In genomic region chr7:92897021-92897420, GRCm38 (mm10) we compare ENCODE assay signal across 10 mouse cellular contexts. TPM values are rescaled to one million over a fixed set of nuclear protein-coding genes. Genes with fewer than 3 reads are reported as not detected.
DNase-seq lines count a peak whose midpoint lies in the region; ATAC-seq and TF ChIP-seq lines count a peak whose summit lies in the region.
"Had no signal": no experiment of that assay in that cellular context is flagged by ENCODE, and none has a peak within 500 bp of the region (broad histone marks: within the 10 kb centered on the region; RNA-seq: fewer than 3 reads in every experiment).

No protein-coding gene starts in this region.

- ATAC-seq in kidney, postnatal 0 days (replicated peaks; ENCODE audit: low FRiP score, low read depth), result no peak
- no peak for ATAC-seq in forebrain, embryonic 14.5 days
- ATAC-seq in stomach, postnatal 0 days (ENCODE audit: low FRiP score, low TSS enrichment), result no peak

- peak; percentile 56 for DNase-seq in kidney, postnatal 0 days (ENCODE audit: low spot score)
- no peak for DNase-seq in kidney, adult 18-20 months
- DNase-seq in 416B (ENCODE audit: low read depth) (peak; percentile 56), MN1 (ENCODE audit: low spot score) (peak; percentile 57)
- DNase-seq in forebrain, embryonic 14.5 days (ENCODE audit: low spot score), result peak; percentile 37
- peak; percentile 24 for DNase-seq in stomach, postnatal 0 days (ENCODE audit: low spot score)
- no peak for DNase-seq in spleen, adult 12 weeks (ENCODE audit: low spot score)
- DNase-seq in urinary bladder, postnatal 14 days (ENCODE audit: low spot score), result no peak

- no peaks in the 10 kb centered on the region for H3K9me3 ChIP-seq in kidney, postnatal 0 days (replicated peaks; ENCODE audit: low read length)
- H3K9me3 ChIP-seq in forebrain, embryonic 14.5 days (replicated peaks; ENCODE audit: control insufficient read depth, low read length), result peaks cover 4% of the 10 kb centered on the region; the same call in 1 of the 2 replicates
- no peaks in the 10 kb centered on the region for H3K9me3 ChIP-seq in stomach, postnatal 0 days (ENCODE audit: control insufficient read depth, low read length)
- H3K9me3 ChIP-seq: lung, embryonic 15.5 days; stomach, embryonic 15.5 days had no signal

- TF ChIP-seq EP300 in stomach, postnatal 0 days (optimal IDR thresholded peaks at IDR 0.05), result no peak

- no peaks in the 10 kb centered on the region for H3K4me1 ChIP-seq in kidney, postnatal 0 days (replicated peaks; ENCODE audit: insufficient read depth, low read length)
- H3K4me1 ChIP-seq in forebrain, embryonic 14.5 days (ENCODE audit: control insufficient read depth, insufficient read depth, low read length), result no peaks in the 10 kb centered on the region
- no peaks in the 10 kb centered on the region for H3K4me1 ChIP-seq in stomach, postnatal 0 days (replicated peaks; ENCODE audit: control insufficient read depth, insufficient read depth)
- H3K4me1 ChIP-seq: lung, embryonic 15.5 days; stomach, embryonic 15.5 days had no signal

- H3K4me3 ChIP-seq in kidney, postnatal 0 days (replicated peaks; ENCODE audit: low read depth, low read length), result no peak overlapping the region
- H3K4me3 ChIP-seq in forebrain, embryonic 14.5 days (ENCODE audit: low read depth, low read length), result no peak overlapping the region
- H3K4me3 ChIP-seq in stomach, postnatal 0 days (ENCODE audit: low read depth, low read length), result no peak overlapping the region
- H3K4me3 ChIP-seq: lung, embryonic 15.5 days; stomach, embryonic 15.5 days had no signal

- H3K9ac ChIP-seq in kidney, postnatal 0 days (ENCODE audit: low read depth, low read length), result no peak overlapping the region
- H3K9ac ChIP-seq in forebrain, embryonic 14.5 days (ENCODE audit: low read length), result no peak overlapping the region
- H3K9ac ChIP-seq in stomach, postnatal 0 days (ENCODE audit: low read length), result no peak overlapping the region
- H3K9ac ChIP-seq: lung, embryonic 15.5 days; stomach, embryonic 15.5 days had no signal

- H3K4me2 ChIP-seq in kidney, postnatal 0 days (ENCODE audit: low read length), result no peak overlapping the region
- H3K4me2 ChIP-seq in forebrain, embryonic 14.5 days (ENCODE audit: low read length), result no peak overlapping the region
- H3K4me2 ChIP-seq in stomach, postnatal 0 days (replicated peaks; ENCODE audit: low read depth), result no peak overlapping the region
- H3K4me2 ChIP-seq: lung, embryonic 15.5 days; stomach, embryonic 15.5 days had no signal

- 50% methylated on average over 2 of the region's 2 CpGs for WGBS in kidney, postnatal 0 days
- WGBS in forebrain, embryonic 14.5 days, result 67% methylated on average over 2 of the region's 2 CpGs
- 51% methylated on average over 2 of the region's 2 CpGs for WGBS in stomach, postnatal 0 days

- no peaks in the 10 kb centered on the region for H3K36me3 ChIP-seq in kidney, postnatal 0 days (ENCODE audit: insufficient read depth, low read length)
- H3K36me3 ChIP-seq in forebrain, embryonic 14.5 days (ENCODE audit: control insufficient read depth, insufficient read depth, low read length), result no peaks in the 10 kb centered on the region
- H3K36me3 ChIP-seq in stomach, postnatal 0 days (ENCODE audit: control insufficient read depth, insufficient read depth, low read length), result no peaks in the 10 kb centered on the region
- H3K36me3 ChIP-seq: lung, embryonic 15.5 days; stomach, embryonic 15.5 days had no signal

- TF ChIP-seq CTCF in kidney, postnatal 0 days (IDR thresholded peaks at IDR 0.05; ENCODE audit: low read depth), result peak; percentile 66
- TF ChIP-seq CTCF in stomach, postnatal 0 days (IDR thresholded peaks at IDR 0.05; ENCODE audit: low read depth), result peak; percentile 75

- H3K27me3 ChIP-seq in kidney, postnatal 0 days (ENCODE audit: insufficient read depth, low read length), result no peaks in the 10 kb centered on the region
- no peaks in the 10 kb centered on the region for H3K27me3 ChIP-seq in forebrain, embryonic 14.5 days (replicated peaks; ENCODE audit: control insufficient read depth, insufficient read depth, low read length)
- H3K27me3 ChIP-seq in stomach, postnatal 0 days (ENCODE audit: control insufficient read depth, insufficient read depth, low read length), result no peaks in the 10 kb centered on the region
- H3K27me3 ChIP-seq: lung, embryonic 15.5 days; stomach, embryonic 15.5 days had no signal

- no peak overlapping the region for H3K27ac ChIP-seq in kidney, postnatal 0 days
- no peak overlapping the region for H3K27ac ChIP-seq in forebrain, embryonic 14.5 days (ENCODE audit: low read depth, low read length)
- H3K27ac ChIP-seq in stomach, postnatal 0 days (replicated peaks), result no peak overlapping the region
- H3K27ac ChIP-seq: lung, embryonic 15.5 days; stomach, embryonic 15.5 days had no signal

RNA-seq across cellular contexts. Expression of gene Prcp, which starts 22.8 kb away (rescaled TPM):
- 21.9 and 24.6 TPM in 2 replicates for polyA plus RNA-seq in kidney, postnatal 0 days (2015; fragmentation: Nextera tagmentation; extraction: Ambion mirVana)
- polyA plus RNA-seq in forebrain, embryonic 14.5 days (2014; fragmentation: Nextera tagmentation; extraction: Ambion mirVana), result 14.5 and 17.0 TPM in 2 replicates
- 14.5 and 14.7 TPM in 2 replicates for polyA plus RNA-seq in stomach, postnatal 0 days (2015; fragmentation: Nextera tagmentation; extraction: Ambion mirVana)

RNA-seq across cellular contexts. Expression of gene Ddias, which starts 23.0 kb away (rescaled TPM):
- polyA plus RNA-seq in kidney, postnatal 0 days (2015; fragmentation: Nextera tagmentation; extraction: Ambion mirVana), result 6.2 and 7.2 TPM in 2 replicates
- polyA plus RNA-seq in forebrain, embryonic 14.5 days (2014; fragmentation: Nextera tagmentation; extraction: Ambion mirVana), result 9.5 and 10.9 TPM in 2 replicates
- polyA plus RNA-seq in stomach, postnatal 0 days (2015; fragmentation: Nextera tagmentation; extraction: Ambion mirVana), result 2.8 and 3.3 TPM in 2 replicates

Comparison
In these comparisons a context has a peak if more than half of its experiments do, and no peak if none do; other contexts are left out.
1. DNase-seq: peak in kidney, postnatal 0 days (single experiment), 416B (single experiment), MN1 (single experiment), forebrain, embryonic 14.5 days (single experiment) and stomach, postnatal 0 days (single experiment); none in kidney, adult 18-20 months (single experiment), spleen, adult 12 weeks (single experiment) and urinary bladder, postnatal 14 days (single experiment).